Mouse (Mus musculus) layer of hippocampus, postnatal 36 days (tissue): ENCODE data around the gene Nr1h2. TPM values are rescaled to one million over a fixed set of nuclear protein-coding genes. Genes with fewer than 3 reads are reported as not detected.

Experiments
- DNase-seq, 2 experiments: peaks; one replicate each; pipeline ENCODE4 v3.0.0; 2022
- total RNA-seq, 2 experiments: library from RNA; stranded (reverse); gene quantifications; 2 replicates each; pipeline ENCODE4 v1.2.3; 2021

Gene Nr1h2
- total RNA-seq, 2 experiments from 2014 or later = 58.7 to 62.1 TPM

- DNase-seq = no peak
These were observed 31.2 kb upstream of the Nr1h2 start for GRCm38 (mm10) chr7:44584921-44585320.

GRCm38 (mm10) chr7:44584265-44584804 is 30.6 kb upstream of the Nr1h2 start:
- DNase-seq = no peak

- no peak for DNase-seq
These were observed 29.4 kb upstream of the Nr1h2 start for GRCm38 (mm10) chr7:44583146-44583545.

- no peak for DNase-seq
These were observed 29.0 kb upstream of the Nr1h2 start for GRCm38 (mm10) chr7:44582709-44583108.

GRCm38 (mm10) chr7:44581637-44582036 is 27.9 kb upstream of the Nr1h2 start:
- DNase-seq = no peak

GRCm38 (mm10) chr7:44576333-44576844 is 22.6 kb upstream of the Nr1h2 start:
- no peak for DNase-seq

- no peak for DNase-seq
These were observed 19.3 kb upstream of the Nr1h2 start for GRCm38 (mm10) chr7:44572956-44573484.

- no peak for DNase-seq
These were observed 18.5 kb upstream of the Nr1h2 start, which contains the start of gene Napsa for GRCm38 (mm10) chr7:44572213-44572701. TSS of gene Napsa (plus strand) at chr7:44572380.

- DNase-seq = no peak
These were observed 18.1 kb upstream of the Nr1h2 start for GRCm38 (mm10) chr7:44571811-44572210.

- DNase-seq = no peak
These were observed 17.2 kb upstream of the Nr1h2 start for GRCm38 (mm10) chr7:44570989-44571388.

- no peak for DNase-seq
These were observed 15.1 kb upstream of the Nr1h2 start for GRCm38 (mm10) chr7:44568803-44569202.

GRCm38 (mm10) chr7:44565414-44565813 is 11.7 kb upstream of the Nr1h2 start:
- DNase-seq = no peak

- no peak for DNase-seq
These were observed 10.7 kb upstream of the Nr1h2 start for GRCm38 (mm10) chr7:44564486-44564885.

GRCm38 (mm10) chr7:44563284-44563683 is 9.5 kb upstream of the Nr1h2 start:
- no peak for DNase-seq

GRCm38 (mm10) chr7:44560435-44561400 is 7.0 kb upstream of the Nr1h2 start:
- peak; percentile 67 to 70 for DNase-seq

GRCm38 (mm10) chr7:44557629-44558028 is 3.9 kb upstream of the Nr1h2 start:
- no peak for DNase-seq

- DNase-seq = peak in 1 of 2 experiments; percentile 60
These were observed 471 bp downstream of the Nr1h2 start for GRCm38 (mm10) chr7:44553196-44553764.

GRCm38 (mm10) chr7:44552141-44552908 is 1.4 kb downstream of the Nr1h2 start:
- DNase-seq = no peak

GRCm38 (mm10) chr7:44551731-44552130 is 2.0 kb downstream of the Nr1h2 start:
- DNase-seq = no peak

GRCm38 (mm10) chr7:44551301-44551700 is 2.5 kb downstream of the Nr1h2 start:
- DNase-seq = no peak

GRCm38 (mm10) chr7:44550409-44550678 is 3.4 kb downstream of the Nr1h2 start:
- DNase-seq = no peak
